Mouse (Mus musculus) heart, embryonic 13.5 days (tissue): ENCODE measurements around the gene Aes. TPM values are rescaled to one million over a fixed set of nuclear protein-coding genes. Genes with fewer than 3 reads are reported as not detected.
A peak's percentile ranks its signal among the peaks of the same experiment; 100 is the strongest.

Experiments used
- ATAC-seq: fragments of 200-750 bp; cut with Nextera tagmentation; 2 replicates; pipeline ENCODE4 v1.8.0; 2017; ENCODE audit warnings: moderate TSS enrichment; ENCODE audit not compliant: insufficient number of reproducible peaks, low FRiP score, low TSS enrichment; ENCODE audit errors: extremely low read depth
- H3K27ac ChIP-seq: fragments of 300-500 bp; sonication (generic); replicated peaks from 2 replicates; pipeline ENCODE4 v1.5.1; 2015; ENCODE audit warnings: moderate library complexity, mild to moderate bottlenecking, inconsistent platforms
- H3K27me3 ChIP-seq: fragments of 300-500 bp; sonication (generic); replicated peaks from 2 replicates; pipeline ENCODE4 v1.6.1; 2015; ENCODE audit warnings: mild to moderate bottlenecking, inconsistent platforms
- H3K36me3 ChIP-seq: fragments of 300-500 bp; sonication (generic); 2 replicates; pipeline ENCODE4 v1.6.1; 2015; ENCODE audit warnings: mild to moderate bottlenecking, inconsistent platforms
- H3K4me1 ChIP-seq: fragments of 300-500 bp; sonication (generic); 2 replicates; pipeline ENCODE4 v1.6.1; 2015; ENCODE audit warnings: inconsistent platforms
- H3K4me2 ChIP-seq: fragments of 300-500 bp; sonication (generic); 2 replicates; pipeline ENCODE4 v1.6.1; 2015; ENCODE audit warnings: inconsistent platforms, mild to moderate bottlenecking, moderate library complexity
- H3K4me3 ChIP-seq: fragments of 300-500 bp; sonication (generic); 2 replicates; pipeline ENCODE4 v1.5.1; 2015; ENCODE audit warnings: moderate library complexity, mild to moderate bottlenecking, inconsistent platforms
- H3K9ac ChIP-seq: fragments of 300-500 bp; sonication (generic); 2 replicates; pipeline ENCODE4 v1.6.1; 2015; ENCODE audit warnings: inconsistent platforms, mild to moderate bottlenecking, moderate library complexity
- H3K9me3 ChIP-seq: fragments of 300-500 bp; sonication (generic); 2 replicates; pipeline ENCODE4 v1.6.1; 2016; ENCODE audit warnings: inconsistent platforms
- WGBS: fragments of 180-500 bp; shearing (Covaris S2); methylation state at CpG from one replicate; pipeline ENCODE4 v1.1.7; 2015; ENCODE audit warnings: mixed read lengths; 5-methylcytosine and 5-hydroxymethylcytosine counted together
- polyA plus RNA-seq: library from polyadenylated mRNA; unstranded; fragments of >200 nt; fragmentation: Nextera tagmentation; extraction: Ambion mirVana; gene quantifications from 2 replicates; pipeline ENCODE4 v1.2.1, GENCODE M21; 2015

Gene Aes
- polyA plus RNA-seq, 1 experiment from 2014 or later, result 629 TPM

GRCm38 (mm10) chr10:81525017-81525694 is 34.1 kb upstream of the Aes start:
- Histone ChIP-seq H3K27me3 (no peaks in the 10 kb centered on the region; the same call in 1 of the 2 replicates), H3K4me1 (peaks cover 19% of the 10 kb centered on the region), H3K9me3 (no peaks in the 10 kb centered on the region), H3K4me3 (no peak overlapping the region), H3K36me3 (peaks cover 15% of the 10 kb centered on the region), H3K27ac (0 out of 2 replicates have a peak overlapping the region, but pooled peaks have one; percentile 36), H3K9ac (no peak overlapping the region), H3K4me2 (no peak overlapping the region)
- ATAC-seq, result no peak
- 42% methylated on average over 13 of the region's 13 CpGs for WGBS

GRCm38 (mm10) chr10:81526779-81527178 is 32.5 kb upstream of the Aes start:
- H3K4me3 ChIP-seq, result no peak overlapping the region
- H3K4me2 ChIP-seq, result no peak overlapping the region
- peaks cover 31% of the 10 kb centered on the region for H3K36me3 ChIP-seq
- peaks cover 19% of the 10 kb centered on the region for H3K4me1 ChIP-seq
- no peaks in the 10 kb centered on the region; the same call in 1 of the 2 replicates for H3K27me3 ChIP-seq
- H3K9ac ChIP-seq, result no peak overlapping the region
- ATAC-seq, result no peak
- WGBS, result 10% methylated on average over 14 of the region's 14 CpGs
- no peaks in the 10 kb centered on the region for H3K9me3 ChIP-seq
- no peak overlapping the region for H3K27ac ChIP-seq

- WGBS, result 66% methylated on average over 16 of the region's 16 CpGs
- Histone ChIP-seq H3K9ac (no peak overlapping the region), H3K27me3 (no peaks in the 10 kb centered on the region), H3K9me3 (no peaks in the 10 kb centered on the region), H3K4me1 (peaks cover 17% of the 10 kb centered on the region), H3K27ac (no peak overlapping the region), H3K36me3 (peaks cover 73% of the 10 kb centered on the region), H3K4me2 (no peak overlapping the region), H3K4me3 (no peak overlapping the region)
- ATAC-seq, result no peak
Observed at GRCm38 (mm10) chr10:81534826-81535225, 24.5 kb upstream of the Aes start.

- 68% methylated on average over 6 of the region's 6 CpGs for WGBS
- Histone ChIP-seq H3K27me3 (no peaks in the 10 kb centered on the region), H3K9ac (no peak overlapping the region), H3K27ac (no peak overlapping the region), H3K36me3 (peaks cover 57% of the 10 kb centered on the region), H3K9me3 (no peaks in the 10 kb centered on the region), H3K4me1 (peaks cover 25% of the 10 kb centered on the region), H3K4me3 (no peak overlapping the region), H3K4me2 (no peak overlapping the region)
- no peak for ATAC-seq
Observed at GRCm38 (mm10) chr10:81536734-81537133, 22.6 kb upstream of the Aes start.

GRCm38 (mm10) chr10:81537429-81537828 is 21.9 kb upstream of the Aes start:
- Histone ChIP-seq H3K36me3 (peaks cover 50% of the 10 kb centered on the region), H3K4me1 (peaks cover 32% of the 10 kb centered on the region), H3K9me3 (no peaks in the 10 kb centered on the region), H3K9ac (no peak overlapping the region), H3K27ac (no peak overlapping the region), H3K4me3 (no peak overlapping the region), H3K4me2 (no peak overlapping the region), H3K27me3 (no peaks in the 10 kb centered on the region)
- WGBS, result 86% methylated on average over 2 of the region's 2 CpGs
- no peak for ATAC-seq

- Histone ChIP-seq H3K36me3 (peaks cover 40% of the 10 kb centered on the region), H3K4me3 (no peak overlapping the region), H3K27ac (no peak overlapping the region), H3K27me3 (no peaks in the 10 kb centered on the region), H3K4me1 (peaks cover 38% of the 10 kb centered on the region), H3K4me2 (no peak overlapping the region), H3K9ac (no peak overlapping the region), H3K9me3 (no peaks in the 10 kb centered on the region)
- no peak for ATAC-seq
- 65% methylated on average over 3 of the region's 3 CpGs for WGBS
Observed at GRCm38 (mm10) chr10:81538321-81539048, 20.8 kb upstream of the Aes start.

GRCm38 (mm10) chr10:81541363-81541762 is 17.9 kb upstream of the Aes start:
- H3K4me1 ChIP-seq, result peaks cover 46% of the 10 kb centered on the region
- no peaks in the 10 kb centered on the region for H3K27me3 ChIP-seq
- WGBS, result 75% methylated on average over 5 of the region's 5 CpGs
- H3K9ac ChIP-seq, result peak overlapping the region; percentile 97
- H3K4me2 ChIP-seq, result peak overlapping the region; percentile 51; the same call in 1 of the 2 replicates
- H3K27ac ChIP-seq, result peak overlapping the region; percentile 48; the same call in 1 of the 2 replicates
- H3K9me3 ChIP-seq, result no peaks in the 10 kb centered on the region
- peaks cover 22% of the 10 kb centered on the region for H3K36me3 ChIP-seq
- no peak for ATAC-seq
- H3K4me3 ChIP-seq, result no peak overlapping the region

GRCm38 (mm10) chr10:81541803-81542202 is 17.5 kb upstream of the Aes start:
- WGBS, result 52% methylated on average over 10 of the region's 10 CpGs

GRCm38 (mm10) chr10:81542727-81543460 is 16.4 kb upstream of the Aes start:
- Histone ChIP-seq H3K9me3 (no peaks in the 10 kb centered on the region), H3K4me3 (peak overlapping the region; percentile 94), H3K27me3 (no peaks in the 10 kb centered on the region), H3K27ac (no peak overlapping the region), H3K4me1 (peaks cover 48% of the 10 kb centered on the region), H3K9ac (peak overlapping the region; percentile 97), H3K4me2 (peak overlapping the region; percentile 99), H3K36me3 (peaks cover 14% of the 10 kb centered on the region)
- no peak for ATAC-seq
- WGBS, result 73% methylated on average over 7 of the region's 7 CpGs

More at GRCm38 (mm10) chr10:81541803-81542202, 17.5 kb upstream of the Aes start:
- Histone ChIP-seq H3K36me3 (peaks cover 18% of the 10 kb centered on the region), H3K4me1 (peaks cover 48% of the 10 kb centered on the region), H3K27ac (peak overlapping the region; percentile 48; the same call in 1 of the 2 replicates), H3K9me3 (no peaks in the 10 kb centered on the region), H3K4me2 (peak overlapping the region; percentile 51), H3K4me3 (peak overlapping the region; percentile 14), H3K27me3 (no peaks in the 10 kb centered on the region), H3K9ac (peak overlapping the region; percentile 97)
- ATAC-seq, result no peak

- Histone ChIP-seq H3K27ac (0 out of 2 replicates have a peak overlapping the region, but pooled peaks have one; percentile 62), H3K27me3 (no peaks in the 10 kb centered on the region), H3K36me3 (peaks cover 14% of the 10 kb centered on the region), H3K4me3 (peak overlapping the region; percentile 94), H3K4me1 (peaks cover 47% of the 10 kb centered on the region), H3K4me2 (peak overlapping the region; percentile 99), H3K9ac (peak overlapping the region; percentile 97), H3K9me3 (no peaks in the 10 kb centered on the region)
- no peak for ATAC-seq
- 68% methylated on average over 1 of the region's 1 CpGs for WGBS
Observed at GRCm38 (mm10) chr10:81543633-81544032, 15.7 kb upstream of the Aes start.
